Mouse (Mus musculus): ENCODE measurements at regions not wholly inside any gene's neighbourhood (a gene's known extent, or its start where the extent isn't known, plus 50 kb on each side); places are given as distances from the start of the nearest gene placed in this dataset.
A peak's percentile ranks its signal among the peaks of the same experiment; 100 is the strongest.

GRCm38 (mm10) chr6:147755750-147756523 is 280.3 kb downstream of the Ccdc91 start:
- no peak for DNase-seq

- DNase-seq = no peak
Measured at GRCm38 (mm10) chr6:147759485-147759884, 283.9 kb downstream of the Ccdc91 start.

- DNase-seq = no peak
Measured at GRCm38 (mm10) chr6:147760113-147760512, 284.5 kb downstream of the Ccdc91 start.

- no peak for DNase-seq
Measured at GRCm38 (mm10) chr6:147765241-147765640, 281.8 kb upstream of the Far2 start.

GRCm38 (mm10) chr6:147769180-147769579 is 277.9 kb upstream of the Far2 start:
- no peak for DNase-seq

GRCm38 (mm10) chr6:147770034-147770433 is 277.0 kb upstream of the Far2 start:
- no peak for DNase-seq

GRCm38 (mm10) chr6:147771411-147771810 is 275.6 kb upstream of the Far2 start:
- no peak for DNase-seq

- no peak for DNase-seq
Measured at GRCm38 (mm10) chr6:147773904-147774303, 273.2 kb upstream of the Far2 start.

GRCm38 (mm10) chr6:147774626-147775025 is 272.4 kb upstream of the Far2 start:
- no peak for DNase-seq

GRCm38 (mm10) chr6:147779466-147779865 is 267.6 kb upstream of the Far2 start:
- no peak for DNase-seq

GRCm38 (mm10) chr6:147784249-147784648 is 262.8 kb upstream of the Far2 start:
- DNase-seq = no peak

- DNase-seq = no peak
Measured at GRCm38 (mm10) chr6:147784854-147785253, 262.2 kb upstream of the Far2 start.

- DNase-seq = no peak
Measured at GRCm38 (mm10) chr6:147788095-147788494, 259.0 kb upstream of the Far2 start.

- no peak for DNase-seq
Measured at GRCm38 (mm10) chr6:147789112-147789511, 257.9 kb upstream of the Far2 start.

GRCm38 (mm10) chr6:147793811-147794210 is 253.2 kb upstream of the Far2 start:
- no peak for DNase-seq

- no peak for DNase-seq
Measured at GRCm38 (mm10) chr6:147794351-147794750, 252.7 kb upstream of the Far2 start.

GRCm38 (mm10) chr6:147799009-147799727 is 247.9 kb upstream of the Far2 start:
- no peak for DNase-seq

- DNase-seq = no peak
Measured at GRCm38 (mm10) chr6:147799861-147800260, 247.2 kb upstream of the Far2 start.

GRCm38 (mm10) chr6:147800846-147801245 is 246.2 kb upstream of the Far2 start:
- DNase-seq = no peak

- no peak for DNase-seq
Measured at GRCm38 (mm10) chr6:147803893-147804292, 243.2 kb upstream of the Far2 start.

- peak; percentile 40 for DNase-seq
Measured at GRCm38 (mm10) chr6:147810710-147811109, 236.3 kb upstream of the Far2 start.

- no peak for DNase-seq
Measured at GRCm38 (mm10) chr6:147816861-147817260, 230.2 kb upstream of the Far2 start.

- DNase-seq = no peak
Measured at GRCm38 (mm10) chr6:147817262-147817661, 229.8 kb upstream of the Far2 start.

GRCm38 (mm10) chr6:147822215-147822614 is 224.8 kb upstream of the Far2 start:
- no peak for DNase-seq

Measured in liver (tissue).